Mouse (Mus musculus): ENCODE results near the gene Helt. TPM values are rescaled to one million over a fixed set of nuclear protein-coding genes. Genes with fewer than 3 reads are reported as not detected.

Gene Helt
- polyA plus RNA-seq, 1 experiment from 2014 or later: not detected

DNA sequence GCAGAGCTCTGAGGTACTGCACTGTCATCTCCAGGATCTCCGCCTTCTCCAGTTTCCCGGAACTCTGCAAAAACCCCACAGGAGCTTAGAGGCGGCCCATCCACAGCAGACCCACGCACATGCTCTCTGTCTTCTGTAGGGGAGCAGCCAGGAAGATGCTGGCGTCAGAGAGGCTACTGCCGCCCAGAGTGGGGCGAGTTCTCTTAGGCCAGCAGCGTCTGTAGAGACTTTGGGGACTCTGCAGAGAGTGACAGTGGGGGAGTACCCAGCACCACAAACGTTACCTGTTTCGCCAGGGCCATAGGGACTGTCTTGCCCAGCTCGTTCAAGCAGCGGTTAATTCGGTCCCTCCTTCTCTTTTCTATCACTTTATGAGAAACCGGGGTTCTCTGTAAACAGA is 1.3 kb downstream of the Helt start:
- Histone ChIP-seq H3K4me2 (ENCODE audit: low read length) (no peak overlapping the region), H3K4me1 (replicated peaks; ENCODE audit: control insufficient read depth, insufficient read depth, low read length) (no peaks in the 10 kb centered on the region), H3K27me3 (replicated peaks; ENCODE audit: control insufficient read depth, insufficient read depth, low read length) (peaks cover 97% of the 10 kb centered on the region), H3K36me3 (ENCODE audit: control insufficient read depth, insufficient read depth, low read length) (no peaks in the 10 kb centered on the region), H3K9me3 (ENCODE audit: control insufficient read depth, low read length) (no peaks in the 10 kb centered on the region), H3K4me3 (ENCODE audit: low read depth, low read length) (no peak overlapping the region), H3K27ac (ENCODE audit: low read depth) (no peak overlapping the region), H3K9ac (ENCODE audit: low read length) (no peak overlapping the region)
- DNase-seq (ENCODE audit: low spot score) (no peak), ATAC-seq (replicated peaks; ENCODE audit: low FRiP score, low TSS enrichment, low read depth) (no peak)
- WGBS: 1% methylated on average over 14 of the region's 14 CpGs

DNA sequence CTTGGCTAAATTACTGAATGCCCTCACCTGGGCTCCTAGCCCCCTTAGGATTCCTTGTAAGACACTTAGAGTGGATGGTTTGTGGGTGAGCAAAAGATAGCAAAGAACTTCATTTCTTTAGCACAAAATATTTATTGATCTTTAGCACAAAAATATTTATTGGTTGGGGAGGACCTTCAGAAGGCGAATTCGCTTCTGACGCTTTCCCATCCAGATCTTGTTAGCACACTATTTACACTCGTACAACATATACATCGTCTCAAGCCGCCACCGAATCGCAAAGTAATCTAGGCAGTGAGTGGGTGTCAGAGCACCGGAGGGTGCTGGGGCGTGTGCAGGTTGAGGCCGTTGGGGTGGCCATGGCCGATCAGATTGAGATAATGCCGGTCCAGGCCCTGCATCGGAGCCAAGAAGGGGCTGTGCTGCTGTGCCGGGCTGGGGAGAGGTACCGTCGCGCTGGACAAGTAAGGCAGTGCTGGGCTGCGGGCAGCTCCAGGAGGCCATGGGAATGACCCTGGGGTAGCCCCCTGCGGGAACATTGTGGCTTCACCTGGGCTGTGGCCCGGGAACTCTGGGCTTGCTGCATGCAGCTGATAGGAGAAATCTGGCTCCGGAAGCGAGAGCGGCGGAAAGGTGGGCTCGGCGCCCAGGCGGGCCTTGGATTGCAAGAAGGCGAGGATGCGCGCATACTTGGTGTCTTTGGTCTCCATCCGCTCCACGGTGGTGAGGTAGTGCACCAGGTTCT is 2.4 kb downstream of the Helt start:
- H3K27ac ChIP-seq (ENCODE audit: low read depth): no peak overlapping the region
- peaks cover 93% of the 10 kb centered on the region for H3K27me3 ChIP-seq (replicated peaks; ENCODE audit: control insufficient read depth, insufficient read depth, low read length)
- H3K4me2 ChIP-seq (ENCODE audit: low read length): peak overlapping the region; percentile 13; the same call in 1 of the 2 replicates
- H3K4me3 ChIP-seq (ENCODE audit: low read depth, low read length): no peak overlapping the region
- WGBS: 2% methylated on average over 33 of the region's 33 CpGs
- H3K36me3 ChIP-seq (ENCODE audit: control insufficient read depth, insufficient read depth, low read length): no peaks in the 10 kb centered on the region
- no peaks in the 10 kb centered on the region for H3K9me3 ChIP-seq (ENCODE audit: control insufficient read depth, low read length)
- H3K9ac ChIP-seq (ENCODE audit: low read length): no peak overlapping the region
- DNase-seq (ENCODE audit: low spot score): peak; percentile 58
- ATAC-seq (replicated peaks; ENCODE audit: low FRiP score, low TSS enrichment, low read depth): no peak
- H3K4me1 ChIP-seq (replicated peaks; ENCODE audit: control insufficient read depth, insufficient read depth, low read length): no peaks in the 10 kb centered on the region

DNA sequence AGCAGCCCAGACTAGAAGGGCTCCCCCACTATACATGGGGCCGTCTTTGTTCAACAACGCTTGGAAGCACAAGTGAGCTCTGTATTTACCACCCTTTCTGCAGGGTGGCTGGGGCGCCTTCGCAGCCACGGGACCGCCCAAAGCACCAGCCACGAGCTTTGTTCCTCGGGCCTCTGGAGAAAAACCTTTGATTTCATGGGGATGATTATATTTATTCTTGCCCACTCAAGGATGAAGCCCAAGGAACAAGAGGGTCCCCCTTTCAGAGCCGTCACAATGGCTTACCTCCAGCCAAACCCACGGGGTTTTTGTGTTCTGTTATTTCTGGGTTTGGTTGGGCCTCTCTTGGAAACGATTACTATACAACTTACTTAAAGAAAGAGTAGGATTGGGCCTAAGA is 5.2 kb downstream of the Helt start:
- Histone ChIP-seq H3K9me3 (ENCODE audit: control insufficient read depth, low read length) (no peaks in the 10 kb centered on the region), H3K4me2 (ENCODE audit: low read length) (no peak overlapping the region), H3K4me3 (ENCODE audit: low read depth, low read length) (no peak overlapping the region), H3K4me1 (replicated peaks; ENCODE audit: control insufficient read depth, insufficient read depth, low read length) (no peaks in the 10 kb centered on the region), H3K27me3 (replicated peaks; ENCODE audit: control insufficient read depth, insufficient read depth, low read length) (peaks cover 64% of the 10 kb centered on the region), H3K27ac (ENCODE audit: low read depth) (no peak overlapping the region), H3K36me3 (ENCODE audit: control insufficient read depth, insufficient read depth, low read length) (no peaks in the 10 kb centered on the region), H3K9ac (ENCODE audit: low read length) (no peak overlapping the region)
- ATAC-seq (replicated peaks; ENCODE audit: low FRiP score, low TSS enrichment, low read depth) (no peak), DNase-seq (ENCODE audit: low spot score) (no peak)
- WGBS: 35% methylated on average over 11 of the region's 11 CpGs

DNA sequence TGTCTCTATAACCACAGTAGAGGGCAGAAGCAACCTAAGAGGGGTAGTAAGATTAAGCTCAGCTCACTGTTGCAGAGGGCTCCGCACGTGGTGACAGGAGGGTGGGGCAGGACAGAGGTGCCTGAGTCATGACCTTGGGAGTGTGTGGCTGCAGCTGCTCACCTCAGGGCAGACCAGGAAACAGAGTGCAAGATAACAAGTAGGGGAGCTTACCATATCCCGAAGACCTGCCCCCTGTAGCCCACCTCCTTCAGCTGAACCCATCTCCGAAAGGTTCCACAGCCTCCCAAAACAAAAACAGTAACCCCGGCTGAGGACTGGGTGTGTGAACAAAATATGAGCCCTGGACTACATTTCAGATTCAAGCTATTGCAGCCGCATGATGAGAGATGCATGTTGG is 6.5 kb downstream of the Helt start:
- no peak for ATAC-seq (replicated peaks; ENCODE audit: low FRiP score, low TSS enrichment, low read depth)
- DNase-seq (ENCODE audit: low spot score): no peak
- Histone ChIP-seq H3K9me3 (ENCODE audit: control insufficient read depth, low read length) (no peaks in the 10 kb centered on the region), H3K27ac (ENCODE audit: low read depth) (no peak overlapping the region), H3K27me3 (replicated peaks; ENCODE audit: control insufficient read depth, insufficient read depth, low read length) (peaks cover 52% of the 10 kb centered on the region), H3K4me1 (replicated peaks; ENCODE audit: control insufficient read depth, insufficient read depth, low read length) (no peaks in the 10 kb centered on the region), H3K4me2 (ENCODE audit: low read length) (no peak overlapping the region), H3K4me3 (ENCODE audit: low read depth, low read length) (no peak overlapping the region), H3K9ac (ENCODE audit: low read length) (no peak overlapping the region), H3K36me3 (ENCODE audit: control insufficient read depth, insufficient read depth, low read length) (no peaks in the 10 kb centered on the region)
- 87% methylated on average over 6 of the region's 6 CpGs for WGBS

DNA sequence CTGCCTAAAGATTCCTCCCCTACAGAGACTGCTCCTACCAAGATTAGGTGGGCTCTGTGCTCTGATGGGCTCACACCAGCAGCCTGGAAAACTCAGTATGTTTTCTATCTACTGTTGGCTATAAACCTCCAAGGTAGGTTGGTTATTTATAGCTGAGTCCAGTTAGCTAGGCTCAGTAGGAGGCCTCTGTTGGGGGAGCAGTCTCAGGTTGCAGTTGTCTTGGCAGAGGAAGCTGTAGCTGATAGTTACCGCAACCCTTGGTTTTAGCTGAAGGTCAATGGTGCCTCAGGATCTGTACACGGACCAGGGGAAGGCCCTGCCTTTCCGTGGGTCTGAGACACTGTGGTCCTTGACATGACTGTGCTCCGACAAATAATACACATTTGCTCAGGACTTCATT is 8.5 kb downstream of the Helt start:
- Histone ChIP-seq H3K4me3 (ENCODE audit: low read depth, low read length) (no peak overlapping the region), H3K4me2 (ENCODE audit: low read length) (no peak overlapping the region), H3K27me3 (replicated peaks; ENCODE audit: control insufficient read depth, insufficient read depth, low read length) (peaks cover 31% of the 10 kb centered on the region), H3K4me1 (replicated peaks; ENCODE audit: control insufficient read depth, insufficient read depth, low read length) (no peaks in the 10 kb centered on the region), H3K27ac (ENCODE audit: low read depth) (no peak overlapping the region), H3K9ac (ENCODE audit: low read length) (no peak overlapping the region), H3K36me3 (ENCODE audit: control insufficient read depth, insufficient read depth, low read length) (no peaks in the 10 kb centered on the region), H3K9me3 (ENCODE audit: control insufficient read depth, low read length) (no peaks in the 10 kb centered on the region)
- DNase-seq (ENCODE audit: low spot score): no peak
- no peak for ATAC-seq (replicated peaks; ENCODE audit: low FRiP score, low TSS enrichment, low read depth)
- WGBS: 83% methylated on average over 4 of the region's 4 CpGs

DNA sequence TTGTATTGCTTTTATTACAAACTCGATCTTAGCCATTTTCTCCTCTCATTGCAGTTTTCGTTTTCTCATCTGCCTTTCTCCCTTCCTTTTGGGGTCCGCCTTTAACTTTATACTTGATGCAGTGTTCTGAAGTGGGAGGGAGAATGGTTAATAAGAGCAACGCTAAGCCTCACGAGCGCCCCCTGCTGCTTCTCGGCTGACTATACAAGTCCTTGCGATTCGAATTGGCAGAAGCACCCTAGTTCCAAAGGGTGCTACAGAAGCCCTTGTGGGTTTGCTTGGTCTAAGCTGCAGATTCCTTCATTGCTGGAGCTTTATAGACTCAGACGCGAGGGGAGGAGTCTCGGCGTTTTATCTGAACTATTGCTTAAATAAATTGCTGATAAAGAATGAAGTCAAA is 12.9 kb downstream of the Helt start:
- ATAC-seq (replicated peaks; ENCODE audit: low FRiP score, low TSS enrichment, low read depth): no peak
- no peaks in the 10 kb centered on the region for H3K9me3 ChIP-seq (ENCODE audit: control insufficient read depth, low read length)
- H3K4me2 ChIP-seq (ENCODE audit: low read length): no peak overlapping the region
- no peak overlapping the region for H3K4me3 ChIP-seq (ENCODE audit: low read depth, low read length)
- no peaks in the 10 kb centered on the region for H3K4me1 ChIP-seq (replicated peaks; ENCODE audit: control insufficient read depth, insufficient read depth, low read length)
- DNase-seq (ENCODE audit: low spot score): peak; percentile 83
- H3K36me3 ChIP-seq (ENCODE audit: control insufficient read depth, insufficient read depth, low read length): no peaks in the 10 kb centered on the region
- H3K27me3 ChIP-seq (replicated peaks; ENCODE audit: control insufficient read depth, insufficient read depth, low read length): no peaks in the 10 kb centered on the region
- no peak overlapping the region for H3K9ac ChIP-seq (ENCODE audit: low read length)
- H3K27ac ChIP-seq (ENCODE audit: low read depth): no peak overlapping the region
- 14% methylated on average over 13 of the region's 13 CpGs for WGBS

DNA sequence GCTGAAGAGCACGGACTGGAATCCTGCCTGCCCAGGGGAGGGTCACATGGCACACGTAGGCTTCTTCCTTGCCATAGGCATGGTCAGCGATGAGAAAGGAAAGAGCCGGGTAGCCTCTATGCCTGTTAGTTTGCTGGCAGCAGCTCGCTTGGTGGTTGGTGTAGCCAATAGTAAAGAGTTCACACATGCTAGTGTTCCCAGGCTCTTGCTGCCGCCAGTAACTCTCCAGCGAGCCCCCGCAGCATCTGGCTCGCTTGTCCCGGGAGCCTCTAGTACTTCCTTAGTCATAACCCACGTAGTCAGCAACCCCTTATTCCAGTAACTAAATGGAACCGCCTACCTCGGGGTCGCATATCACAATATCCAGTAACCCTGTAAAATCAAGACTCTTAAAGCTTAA is 17.5 kb downstream of the Helt start:
- Histone ChIP-seq H3K27ac (ENCODE audit: low read depth) (no peak overlapping the region), H3K4me2 (ENCODE audit: low read length) (no peak overlapping the region), H3K27me3 (replicated peaks; ENCODE audit: control insufficient read depth, insufficient read depth, low read length) (no peaks in the 10 kb centered on the region), H3K9ac (ENCODE audit: low read length) (no peak overlapping the region), H3K9me3 (ENCODE audit: control insufficient read depth, low read length) (no peaks in the 10 kb centered on the region), H3K4me1 (replicated peaks; ENCODE audit: control insufficient read depth, insufficient read depth, low read length) (no peaks in the 10 kb centered on the region), H3K4me3 (ENCODE audit: low read depth, low read length) (no peak overlapping the region), H3K36me3 (ENCODE audit: control insufficient read depth, insufficient read depth, low read length) (no peaks in the 10 kb centered on the region)
- DNase-seq (ENCODE audit: low spot score) (no peak), ATAC-seq (replicated peaks; ENCODE audit: low FRiP score, low TSS enrichment, low read depth) (no peak)
- 82% methylated on average over 14 of the region's 14 CpGs for WGBS

DNA sequence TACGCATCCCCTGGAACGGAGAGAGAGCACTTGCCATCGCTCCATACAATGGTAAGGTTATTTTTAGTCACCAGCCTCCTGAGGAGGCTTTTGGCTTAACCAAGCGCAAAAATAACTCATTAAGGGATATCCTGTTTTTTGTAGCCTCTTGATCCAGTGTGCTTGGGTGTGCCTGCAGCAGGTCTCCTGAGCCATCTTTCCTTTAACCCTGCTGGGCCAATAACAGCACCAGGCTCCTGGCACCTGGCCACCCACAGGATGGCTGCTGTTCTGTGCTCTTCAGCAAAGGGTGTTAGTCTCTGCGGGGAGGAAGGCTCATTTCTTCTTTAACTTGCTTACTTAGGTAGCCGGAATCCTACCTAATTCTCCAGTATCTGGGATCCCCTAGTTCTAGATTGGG is 23.7 kb downstream of the Helt start:
- H3K4me1 ChIP-seq (replicated peaks; ENCODE audit: control insufficient read depth, insufficient read depth, low read length): no peaks in the 10 kb centered on the region
- WGBS: 58% methylated on average over 6 of the region's 6 CpGs
- no peak overlapping the region for H3K9ac ChIP-seq (ENCODE audit: low read length)
- no peak overlapping the region for H3K4me3 ChIP-seq (ENCODE audit: low read depth, low read length)
- DNase-seq (ENCODE audit: low spot score): no peak
- H3K36me3 ChIP-seq (ENCODE audit: control insufficient read depth, insufficient read depth, low read length): no peaks in the 10 kb centered on the region
- no peaks in the 10 kb centered on the region for H3K27me3 ChIP-seq (replicated peaks; ENCODE audit: control insufficient read depth, insufficient read depth, low read length)
- H3K4me2 ChIP-seq (ENCODE audit: low read length): no peak overlapping the region
- H3K9me3 ChIP-seq (ENCODE audit: control insufficient read depth, low read length): no peaks in the 10 kb centered on the region
- ATAC-seq (replicated peaks; ENCODE audit: low FRiP score, low TSS enrichment, low read depth): no peak
- H3K27ac ChIP-seq (ENCODE audit: low read depth): no peak overlapping the region

DNA sequence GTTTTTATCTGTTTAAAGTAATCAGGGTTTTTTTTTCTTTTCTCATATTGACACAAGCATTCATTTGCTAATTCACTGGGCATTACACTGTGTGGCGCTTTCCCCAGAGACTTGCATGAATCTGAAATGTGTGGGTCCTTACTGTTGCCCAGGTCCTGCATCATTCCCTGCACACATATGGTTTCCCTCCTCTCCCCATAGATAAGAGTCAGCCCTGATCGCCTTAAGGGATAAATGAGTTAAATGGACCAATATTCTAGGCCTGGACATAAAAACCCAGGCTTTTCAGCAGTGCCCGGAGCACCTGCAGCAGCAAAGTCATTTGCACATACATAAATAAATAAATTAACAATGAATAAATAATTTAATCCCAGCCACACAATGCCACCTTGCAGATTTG is 24.3 kb downstream of the Helt start:
- Histone ChIP-seq H3K9me3 (ENCODE audit: control insufficient read depth, low read length) (no peaks in the 10 kb centered on the region), H3K36me3 (ENCODE audit: control insufficient read depth, insufficient read depth, low read length) (no peaks in the 10 kb centered on the region), H3K4me1 (replicated peaks; ENCODE audit: control insufficient read depth, insufficient read depth, low read length) (no peaks in the 10 kb centered on the region), H3K27ac (ENCODE audit: low read depth) (no peak overlapping the region), H3K4me2 (ENCODE audit: low read length) (no peak overlapping the region), H3K9ac (ENCODE audit: low read length) (no peak overlapping the region), H3K4me3 (ENCODE audit: low read depth, low read length) (no peak overlapping the region), H3K27me3 (replicated peaks; ENCODE audit: control insufficient read depth, insufficient read depth, low read length) (no peaks in the 10 kb centered on the region)
- 65% methylated on average over 3 of the region's 3 CpGs for WGBS
- DNase-seq (ENCODE audit: low spot score) (no peak), ATAC-seq (replicated peaks; ENCODE audit: low FRiP score, low TSS enrichment, low read depth) (no peak)
